Mouse (Mus musculus): ENCODE results near the gene Osbpl10.

Osbpl10 gene

DNA sequence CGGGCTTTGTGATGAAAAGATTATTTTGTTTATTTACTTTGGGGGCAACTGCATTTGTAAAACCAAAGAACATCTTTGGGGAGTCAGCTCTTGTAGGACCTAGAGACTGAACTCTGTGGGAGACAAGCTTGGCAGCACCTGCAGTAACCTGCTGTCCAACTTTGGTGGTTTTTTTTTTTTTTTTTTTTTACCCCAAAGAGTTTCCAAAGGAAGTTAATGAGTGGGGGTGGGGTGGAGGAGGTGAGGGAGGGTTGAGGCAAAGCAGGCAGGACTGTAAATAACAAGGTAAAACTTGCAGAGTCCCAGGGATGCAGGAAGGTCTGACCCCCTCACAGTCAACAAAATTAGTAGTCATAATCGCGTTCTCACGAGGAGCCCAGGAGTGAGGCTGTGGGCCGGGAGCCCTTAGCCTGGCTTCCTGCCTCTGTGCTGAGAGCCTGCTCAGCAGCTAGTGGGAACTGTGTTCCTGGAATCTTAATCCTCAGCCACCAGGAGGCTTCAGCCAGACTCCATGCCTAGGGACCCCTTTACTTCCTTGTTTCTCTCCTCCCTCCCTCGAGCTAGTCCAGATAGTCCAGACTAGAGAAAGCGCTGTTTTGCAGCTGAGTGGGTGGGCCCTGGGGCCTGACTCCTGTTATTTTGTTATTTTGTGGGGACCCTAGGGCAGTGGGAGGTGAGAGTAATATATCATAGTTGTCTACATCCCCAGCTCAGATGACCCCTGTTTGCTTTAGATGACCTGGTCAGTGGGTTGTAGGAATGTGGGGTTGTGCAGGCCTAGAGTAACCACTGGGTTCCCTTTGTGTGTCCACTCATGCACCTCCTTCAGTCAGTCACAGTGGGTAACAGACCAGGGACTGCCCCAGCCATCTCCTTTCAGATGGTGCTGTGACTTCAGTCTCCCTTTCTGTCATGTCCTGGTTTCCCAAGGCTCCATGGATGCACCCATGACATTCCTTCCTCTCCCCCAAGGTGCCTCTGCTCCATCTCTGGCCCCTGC lies 236.5 kb downstream of the Osbpl10 start:
- DNase-seq (ENCODE audit: inconsistent age in 2 of 2, low spot score in 1 of 2) = no peak

DNA sequence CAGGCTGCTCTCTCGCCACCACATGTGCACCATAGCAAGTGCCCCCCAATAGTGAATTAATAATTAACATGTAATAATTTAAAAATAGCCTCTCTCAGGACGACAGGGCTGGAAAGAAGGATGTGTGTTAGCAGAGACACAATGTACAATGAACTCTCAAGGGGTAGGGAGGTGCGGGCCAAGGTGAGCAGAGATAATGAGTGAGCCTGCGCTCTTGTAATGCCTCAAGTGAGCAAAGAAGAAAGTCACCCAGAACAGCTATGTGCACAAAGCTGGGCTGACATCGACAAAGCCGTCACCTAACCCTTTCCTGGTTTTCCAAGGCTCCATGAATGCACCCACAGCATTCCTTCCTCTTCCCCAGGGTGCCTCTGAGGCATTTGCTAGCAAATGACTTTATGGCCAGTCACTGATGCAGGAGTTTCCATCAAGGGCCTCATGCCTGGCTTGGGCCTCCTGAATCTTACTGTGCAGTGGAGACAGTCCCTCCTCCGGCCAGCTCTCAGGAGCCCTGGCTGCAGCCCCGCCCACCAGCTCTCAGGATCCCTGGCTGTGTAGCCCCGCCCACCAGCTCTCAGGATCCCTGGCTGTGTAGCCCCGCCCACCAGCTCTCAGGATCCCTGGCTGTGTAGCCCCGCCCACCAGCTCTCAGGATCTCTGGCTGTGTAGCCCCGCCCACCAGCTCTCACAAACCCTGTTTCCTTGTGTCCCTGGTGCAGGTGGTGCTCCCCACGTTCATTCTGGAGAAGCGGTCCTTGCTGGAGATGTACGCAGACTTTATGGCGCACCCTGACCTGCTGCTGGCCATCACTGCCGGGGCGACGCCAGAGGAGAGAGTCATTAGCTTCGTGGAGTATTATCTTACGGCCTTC lies 237.7 kb downstream of the Osbpl10 start:
- DNase-seq (ENCODE audit: inconsistent age in 2 of 2, low spot score in 1 of 2) = no peak

DNA sequence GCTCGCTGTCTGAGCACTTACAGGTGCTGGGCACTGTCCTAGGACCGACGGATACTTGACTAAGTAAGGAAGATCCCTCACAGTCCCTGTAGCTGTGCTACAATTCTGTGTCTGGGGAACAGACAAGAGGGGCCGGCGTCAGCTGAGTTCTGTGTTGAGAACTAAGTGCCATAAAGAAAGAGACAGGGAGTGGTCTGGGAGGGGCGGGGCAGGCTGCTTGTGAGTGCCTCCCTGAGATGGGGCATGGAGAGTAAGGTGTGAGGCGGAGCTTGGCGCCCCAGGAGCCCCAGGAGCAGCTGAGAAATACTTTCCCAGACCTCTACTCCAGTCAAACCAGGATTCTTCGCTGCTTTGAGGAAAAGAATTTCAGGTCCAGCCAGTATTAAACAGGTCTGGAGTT lies 239.6 kb downstream of the Osbpl10 start:
- DNase-seq (ENCODE audit: inconsistent age in 2 of 2, low spot score in 1 of 2) = no peak

DNA sequence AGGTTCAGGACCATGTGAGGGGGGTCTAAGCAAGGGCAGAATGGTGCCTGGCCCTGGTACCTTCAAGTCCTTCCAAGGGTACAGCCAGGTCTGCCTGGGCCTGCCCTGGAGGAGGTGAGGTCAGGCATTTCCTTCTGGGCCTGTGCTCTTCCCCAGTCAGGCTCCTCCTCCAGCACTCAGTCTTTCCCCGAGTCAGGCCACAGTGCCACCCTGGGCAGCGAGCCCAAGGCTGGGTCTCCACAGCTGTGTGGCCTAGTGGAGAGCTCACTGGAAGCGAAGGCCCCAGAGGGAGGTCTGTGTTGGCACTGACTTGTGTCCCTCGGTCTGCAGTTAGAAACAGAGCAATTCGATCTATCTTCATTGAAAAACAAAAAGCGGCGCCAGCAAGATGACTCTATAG lies 242.1 kb downstream of the Osbpl10 start:
- no peak for DNase-seq (ENCODE audit: inconsistent age in 2 of 2, low spot score in 1 of 2)

DNA sequence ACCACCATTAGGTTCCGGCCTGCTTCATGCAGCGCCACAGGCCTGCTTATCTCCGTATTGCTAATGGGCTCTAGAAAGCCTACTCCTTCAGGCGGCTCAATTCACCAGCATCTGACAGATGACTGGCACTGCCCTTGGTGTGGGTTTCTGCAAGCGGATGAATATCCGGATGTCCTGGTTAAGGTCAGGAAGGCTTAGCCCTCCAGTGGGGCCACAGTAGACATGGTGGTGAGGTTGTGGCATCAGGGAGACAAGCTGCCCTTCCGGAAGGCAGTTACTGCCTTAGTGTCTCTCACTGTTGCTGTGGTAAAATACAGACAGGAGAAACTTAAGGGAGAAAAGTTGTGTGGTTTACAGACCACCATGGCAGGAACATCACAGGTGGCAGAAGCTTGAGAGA lies 242.9 kb downstream of the Osbpl10 start:
- DNase-seq (ENCODE audit: inconsistent age in 2 of 2, low spot score in 1 of 2) = no peak

DNA sequence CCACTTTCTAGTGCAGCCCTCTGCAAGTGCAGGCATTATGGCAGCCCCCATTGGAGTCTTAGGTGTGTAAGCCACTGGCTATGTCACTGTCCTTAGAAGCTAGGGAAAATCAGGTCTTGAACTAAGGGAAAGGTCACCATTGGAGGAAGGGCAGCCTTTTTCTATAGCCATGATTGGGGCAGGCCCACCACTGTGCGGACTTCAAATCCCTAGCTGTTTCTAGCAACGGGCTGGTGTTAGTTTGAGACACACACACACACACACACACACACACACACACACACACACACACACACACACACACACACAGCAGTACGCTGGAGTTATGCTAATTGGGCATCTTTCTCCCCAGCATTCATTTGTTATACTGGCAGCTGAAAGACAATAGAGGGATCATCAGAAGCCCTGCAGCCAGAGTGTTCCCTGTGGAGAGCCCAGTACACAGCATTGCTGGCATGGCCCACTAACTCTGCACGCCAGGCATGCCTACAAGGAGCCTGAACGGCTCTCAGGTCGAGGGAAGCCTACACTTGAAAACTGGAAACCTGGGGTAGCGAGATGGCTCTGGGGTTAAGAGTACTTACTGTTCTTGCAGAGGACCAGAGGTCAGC lies 246.5 kb downstream of the Osbpl10 start:
- DNase-seq (ENCODE audit: inconsistent age in 2 of 2, low spot score in 1 of 2) = no peak

DNA sequence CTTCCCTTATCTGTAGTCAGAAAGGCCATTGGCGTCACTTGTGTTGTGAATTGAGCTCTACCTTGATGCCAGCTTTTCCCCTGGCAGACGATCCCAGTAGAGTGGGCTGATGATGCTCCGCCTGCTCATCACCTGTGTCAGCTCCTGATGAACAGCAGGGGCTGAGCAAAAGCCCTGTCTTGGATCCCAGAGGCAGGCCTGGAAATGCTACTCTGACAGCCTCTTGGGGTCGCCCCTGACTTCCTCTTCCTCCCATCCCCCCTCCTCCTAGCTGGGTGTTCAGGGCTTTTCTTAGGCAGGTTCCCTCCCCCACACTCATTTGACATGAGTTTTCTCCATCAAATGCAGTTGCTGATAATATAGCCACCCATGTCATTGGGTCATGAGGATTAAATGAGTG lies 250.8 kb downstream of the Osbpl10 start:
- no peak for DNase-seq (ENCODE audit: inconsistent age in 2 of 2, low spot score in 1 of 2)

DNA sequence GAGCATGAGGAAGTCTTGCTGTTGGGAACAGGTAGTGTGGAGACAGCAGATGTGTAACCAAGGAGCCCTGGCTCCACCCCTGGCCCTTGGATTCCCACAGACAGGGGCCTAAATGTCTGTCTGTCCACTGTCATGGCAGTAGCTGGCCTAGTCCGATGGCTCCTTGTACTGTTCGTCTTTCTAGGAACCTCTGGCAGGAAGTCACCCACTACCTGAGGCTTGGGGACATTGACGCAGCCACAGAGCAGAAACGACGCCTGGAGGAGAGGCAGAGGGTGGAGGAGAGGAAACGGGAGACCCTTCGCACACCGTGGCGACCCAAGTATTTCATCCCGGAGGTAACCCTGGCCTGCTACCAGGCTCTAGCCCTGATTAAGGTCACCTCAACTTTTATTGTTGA lies 251.3 kb downstream of the Osbpl10 start:
- no peak for DNase-seq (ENCODE audit: inconsistent age in 2 of 2, low spot score in 1 of 2)

DNA sequence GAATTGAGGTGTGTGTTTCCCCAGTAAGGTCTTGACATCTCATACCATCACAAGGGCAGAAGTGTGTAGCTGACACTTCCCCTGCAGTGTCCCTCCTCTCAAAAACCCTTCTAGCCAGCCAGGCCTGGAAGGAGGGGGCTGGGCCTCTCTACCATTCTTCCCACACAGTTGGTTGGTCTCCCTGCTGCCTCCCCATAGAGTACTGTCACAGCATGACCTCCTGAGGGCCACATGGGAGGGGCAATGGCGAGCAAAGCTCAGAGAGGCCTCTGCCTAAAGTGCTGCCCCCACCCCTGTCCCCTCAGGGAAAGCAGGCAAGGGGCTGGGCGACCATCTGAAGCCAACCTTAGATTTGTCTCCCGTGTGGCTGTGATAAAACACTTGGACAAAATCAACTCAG lies 251.8 kb downstream of the Osbpl10 start:
- no peak for DNase-seq (ENCODE audit: inconsistent age in 2 of 2, low spot score in 1 of 2)

DNA sequence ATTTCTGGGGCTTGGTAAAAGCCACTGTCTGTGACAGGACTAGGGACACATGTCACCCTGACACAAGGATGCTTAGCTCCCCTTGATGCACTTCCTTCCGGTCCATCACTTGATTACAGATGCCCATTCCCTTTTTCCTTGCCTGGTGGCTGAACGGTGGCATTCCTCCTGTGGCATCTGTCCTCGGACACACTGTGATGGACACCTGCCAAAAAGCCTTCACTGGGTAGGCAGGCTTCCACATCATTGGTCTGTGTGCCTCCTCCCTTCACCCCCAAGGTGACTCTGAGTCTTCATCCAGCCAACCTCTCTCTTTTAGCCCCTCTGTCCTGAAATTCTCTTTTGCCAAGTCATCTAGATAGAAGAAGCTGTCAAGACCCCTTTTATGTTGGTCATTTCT lies 253.1 kb downstream of the Osbpl10 start:
- DNase-seq (ENCODE audit: inconsistent age in 2 of 2, low spot score in 1 of 2) = no peak

DNA sequence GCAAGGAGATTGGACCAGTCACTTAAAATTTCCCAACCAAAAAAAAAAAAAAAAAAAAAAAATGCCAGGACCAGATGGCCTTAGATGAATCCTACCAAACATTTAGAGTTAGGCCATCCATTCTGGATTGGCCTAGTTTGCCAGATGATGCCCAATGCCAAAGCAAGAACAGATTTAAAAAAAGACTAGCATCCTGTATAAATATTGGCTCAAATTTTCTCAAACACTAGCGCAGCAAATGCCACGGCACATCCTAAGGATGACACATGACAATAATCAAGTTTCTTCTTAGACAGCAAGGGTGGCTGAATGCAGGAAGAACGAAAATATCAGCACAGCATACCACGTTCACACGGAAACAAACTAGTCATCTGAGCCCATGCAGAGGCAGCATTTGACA lies 255.4 kb downstream of the Osbpl10 start:
- no peak for DNase-seq (ENCODE audit: inconsistent age in 2 of 2, low spot score in 1 of 2)

DNA sequence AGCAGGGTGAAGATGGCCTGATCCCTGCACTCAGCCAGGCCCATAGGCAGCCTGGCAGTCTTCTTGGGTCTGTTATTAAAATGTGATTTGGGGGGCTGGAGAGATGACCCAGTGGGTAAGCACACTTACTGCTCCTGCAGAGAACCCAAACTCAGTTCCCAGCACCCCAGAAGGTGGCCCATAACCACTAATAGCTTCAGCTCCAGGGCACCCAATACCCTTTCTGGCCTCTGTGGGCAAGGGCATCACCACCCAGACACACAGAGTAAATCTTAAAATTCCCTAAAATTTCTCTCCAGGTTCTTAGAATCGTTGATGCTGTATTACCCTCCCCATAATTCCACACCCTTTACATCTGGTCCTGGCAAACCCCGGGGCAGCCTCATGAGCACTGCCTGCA lies 256.2 kb downstream of the Osbpl10 start:
- DNase-seq (ENCODE audit: inconsistent age in 2 of 2, low spot score in 1 of 2) = no peak

DNA sequence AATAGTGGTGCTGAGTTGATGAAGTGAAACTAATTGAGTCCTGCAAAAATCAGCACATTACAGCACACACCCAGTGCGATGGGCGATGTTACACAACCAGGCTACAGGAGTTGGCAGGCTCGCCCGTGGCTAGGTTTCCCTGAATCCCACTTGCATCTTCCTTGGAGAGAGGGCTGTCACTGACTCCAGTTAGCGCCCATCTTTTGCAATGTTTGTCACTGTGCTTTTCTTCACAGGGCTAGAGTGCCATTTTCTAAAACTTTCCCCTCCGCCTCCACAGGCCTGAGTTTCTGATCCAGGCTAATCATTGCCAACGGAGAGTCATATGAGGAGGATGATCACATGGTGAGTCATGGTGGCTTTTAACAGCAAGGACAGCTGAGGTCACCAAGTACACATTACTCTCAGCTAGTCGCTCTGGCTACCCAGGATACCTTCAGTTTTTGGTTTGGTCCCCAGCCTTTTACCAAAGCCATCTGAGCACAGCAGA lies 258.0 kb downstream of the Osbpl10 start:
- peak; percentile 79 to 92 for DNase-seq (ENCODE audit: inconsistent age in 2 of 2, low spot score in 1 of 2)

DNA sequence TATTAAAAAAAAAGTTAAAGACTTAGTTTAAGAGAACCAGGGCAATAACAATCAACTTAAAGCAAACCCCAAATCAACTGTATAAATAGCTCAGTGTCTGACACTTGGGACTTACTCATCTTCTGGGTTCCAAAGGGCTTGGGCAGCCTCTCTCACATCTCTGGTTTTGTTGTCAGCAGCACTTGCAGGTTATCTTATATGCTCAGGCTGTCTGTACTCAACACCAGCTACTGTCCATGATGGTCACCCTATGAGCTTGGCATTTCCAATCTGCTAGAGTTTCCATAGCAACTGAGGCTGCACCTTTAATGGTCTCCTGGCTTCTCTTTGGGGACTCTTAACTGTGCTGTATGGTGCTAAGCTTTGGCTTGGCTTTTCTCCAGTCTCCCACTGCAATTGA lies 259.6 kb downstream of the Osbpl10 start:
- no peak for DNase-seq (ENCODE audit: inconsistent age in 2 of 2, low spot score in 1 of 2)

DNA sequence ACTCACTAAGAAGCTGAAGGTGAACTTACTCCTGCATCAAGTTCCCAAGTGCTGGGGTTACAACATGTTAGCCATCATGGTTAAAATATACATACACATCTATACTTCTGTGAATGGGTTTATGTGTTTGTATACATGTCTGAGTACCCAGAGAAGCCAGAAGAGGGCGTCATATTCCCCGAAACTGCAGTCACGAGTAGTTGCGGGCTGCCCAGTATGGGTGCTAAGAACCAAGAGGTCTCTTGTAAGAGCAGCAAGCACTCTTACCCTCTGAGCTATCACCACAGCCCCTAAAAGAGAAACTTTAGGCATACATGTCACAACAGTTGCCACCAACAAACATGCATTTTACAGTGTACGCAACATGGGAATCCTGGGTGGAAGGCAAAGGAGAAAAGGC lies 261.5 kb downstream of the Osbpl10 start:
- DNase-seq (ENCODE audit: inconsistent age in 2 of 2, low spot score in 1 of 2) = no peak

DNA sequence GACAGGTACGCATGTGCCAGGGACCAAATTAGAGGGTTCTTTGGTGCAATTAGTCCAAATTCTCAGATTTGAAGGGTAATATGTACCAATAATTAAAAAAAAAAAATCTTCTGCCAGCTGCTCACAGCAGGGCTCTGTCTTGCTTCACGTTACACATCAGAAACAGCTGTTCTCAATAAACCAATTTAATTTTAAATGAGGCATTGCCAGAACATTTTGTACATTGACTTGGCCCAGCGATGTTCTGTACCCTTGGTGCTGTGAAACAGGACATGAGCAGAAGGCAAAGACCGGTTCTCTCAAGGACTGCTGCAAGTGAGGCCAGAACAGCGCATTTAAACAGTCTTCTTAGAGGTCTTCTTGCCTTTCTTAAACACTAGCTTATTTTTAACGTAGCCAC lies 265.3 kb downstream of the Osbpl10 start:
- no peak for DNase-seq (ENCODE audit: inconsistent age in 2 of 2, low spot score in 1 of 2)

DNA sequence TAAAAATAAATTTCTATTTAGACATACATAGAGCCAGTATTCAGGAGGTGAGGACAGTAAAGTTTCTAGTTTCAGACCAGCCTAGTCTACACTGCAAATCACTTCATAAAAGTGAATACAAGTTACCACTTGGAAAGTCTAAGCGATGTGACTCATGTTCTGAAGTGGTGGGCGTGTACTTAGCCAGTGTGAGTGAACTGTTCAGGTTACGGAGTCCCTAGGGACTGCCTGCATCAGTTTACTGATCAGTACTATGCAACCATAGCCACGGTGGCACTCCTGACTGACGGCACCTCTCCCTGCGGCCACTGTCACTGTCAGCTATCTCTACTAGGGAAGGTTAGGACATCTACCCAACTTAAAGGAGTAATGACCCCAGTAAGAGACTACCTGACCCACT lies 266.7 kb downstream of the Osbpl10 start:
- no peak for DNase-seq (ENCODE audit: inconsistent age in 2 of 2, low spot score in 1 of 2)

DNA sequence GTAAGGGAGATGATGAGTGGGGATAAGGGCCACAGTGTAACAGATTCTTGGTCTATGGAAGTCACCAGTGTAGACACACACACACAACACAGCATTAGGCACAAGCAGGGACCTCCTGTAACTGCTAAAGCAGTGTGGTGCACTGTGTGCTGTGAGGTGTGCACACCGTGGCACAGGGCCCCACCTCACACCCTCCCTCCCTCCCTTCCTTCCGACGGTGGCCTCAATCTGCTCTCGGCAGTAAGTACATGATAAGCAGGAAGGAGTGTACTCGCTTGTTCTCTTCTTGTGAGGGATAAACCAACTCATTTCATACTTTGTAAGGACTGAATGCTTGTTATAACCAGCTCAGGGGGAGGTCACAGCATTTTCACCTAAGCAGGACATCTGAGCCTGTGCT lies 270.8 kb downstream of the Osbpl10 start:
- DNase-seq (ENCODE audit: inconsistent age in 2 of 2, low spot score in 1 of 2) = no peak

DNA sequence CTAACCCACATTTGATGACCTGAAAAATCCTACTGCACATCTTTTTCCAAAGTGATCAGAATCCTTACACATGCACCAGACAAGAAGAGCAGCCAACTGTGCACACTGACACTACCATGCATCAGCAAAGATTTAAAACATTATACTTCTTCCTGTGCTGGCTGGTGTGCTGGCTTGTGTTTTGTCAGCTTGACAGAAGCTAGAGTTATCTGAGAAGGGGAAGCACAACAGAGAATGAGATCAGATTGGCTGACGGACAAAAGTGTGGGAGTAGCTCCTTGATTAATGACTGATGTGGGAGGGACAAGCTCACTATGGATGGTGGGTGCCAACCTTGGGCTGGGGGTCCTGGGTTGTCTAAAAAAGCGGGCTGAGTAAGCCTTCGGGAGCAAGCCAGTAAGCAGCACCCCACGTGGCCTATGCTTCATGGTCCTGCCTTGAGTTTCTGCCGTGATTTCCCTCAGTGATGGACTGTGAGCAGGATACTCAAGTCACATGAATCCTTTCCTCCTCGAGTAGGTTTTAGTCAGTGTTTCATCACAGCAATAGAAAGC lies 279.4 kb downstream of the Osbpl10 start:
- no peak for DNase-seq (ENCODE audit: inconsistent age in 2 of 2, low spot score in 1 of 2)

DNA sequence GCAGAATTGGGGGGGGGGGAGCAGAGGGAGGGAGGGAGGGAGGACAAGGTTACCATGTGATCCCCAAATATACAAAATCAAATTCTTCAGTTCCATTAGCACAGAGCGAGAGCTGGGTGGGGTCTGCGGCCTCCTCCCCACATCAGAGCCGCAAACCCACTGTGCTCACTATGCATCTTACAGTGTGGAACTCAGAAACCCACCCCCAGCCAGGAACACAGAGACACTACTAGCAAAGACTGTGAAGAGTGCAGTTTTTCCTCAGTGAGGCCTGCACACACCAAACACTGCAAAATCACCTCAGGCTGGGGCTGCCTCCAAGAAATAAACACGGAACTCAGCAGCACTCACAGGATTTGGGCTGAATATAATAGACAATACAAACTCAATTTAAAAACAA lies 281.5 kb downstream of the Osbpl10 start:
- DNase-seq (ENCODE audit: inconsistent age in 2 of 2, low spot score in 1 of 2) = no peak

DNA sequence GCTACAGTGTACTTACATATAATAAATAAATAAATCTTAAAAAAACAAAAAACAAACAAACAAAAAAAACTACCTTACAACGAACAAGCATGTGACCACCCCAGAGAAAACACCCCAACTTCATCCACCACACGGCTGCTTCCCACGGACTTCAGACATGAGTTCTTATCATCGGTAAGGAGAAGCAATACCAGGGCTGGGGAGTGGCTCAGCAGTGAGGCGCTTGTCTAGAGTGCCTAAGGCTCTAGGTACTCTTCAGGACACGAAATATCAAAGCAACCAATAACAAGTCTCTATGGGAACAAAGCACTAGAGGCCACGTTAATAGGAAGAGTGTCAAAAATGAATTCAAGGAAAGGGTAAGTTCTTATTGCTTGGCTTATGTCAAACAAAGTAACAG lies 282.1 kb downstream of the Osbpl10 start:
- DNase-seq (ENCODE audit: inconsistent age in 2 of 2, low spot score in 1 of 2) = no peak

Measured in adrenal gland, adult (tissue).